Mouse (Mus musculus) stomach, postnatal 0 days (tissue): ENCODE results near the gene Chmp6.

ENCODE experiments used
- CTCF ChIP-seq: IDR thresholded peaks from 2 replicates; pipeline ENCODE4 v1.5.1; 2016; ENCODE audit warnings: antibody characterized with exemption, low read depth, mild to moderate bottlenecking, moderate library complexity
- EP300 ChIP-seq: optimal IDR thresholded peaks from 2 replicates; pipeline ENCODE3; 2016; ENCODE audit warnings: antibody characterized with exemption

GRCm38 (mm10) chr11:119879573-119879972 lies 33.7 kb upstream of the Chmp6 start:
- TF ChIP-seq CTCF (no peak), EP300 (no peak)
